18 mouse cellular contexts compared by ENCODE assay signal in genomic region chr16:91506396-91506795, GRCm38 (mm10). TPM values are rescaled to one million over a fixed set of nuclear protein-coding genes. Genes with fewer than 3 reads are reported as not detected.
A peak's percentile ranks its signal among the peaks of the same experiment; 100 is the strongest.
DNase-seq lines count a peak whose midpoint lies in the region; ATAC-seq and TF ChIP-seq lines count a peak whose summit lies in the region.
"Had no signal": no experiment of that assay in that cellular context is flagged by ENCODE, and none has a peak within 500 bp of the region (broad histone marks: within the 10 kb centered on the region; RNA-seq: fewer than 3 reads in every experiment).

No protein-coding gene starts in this region.

- no peaks in the 10 kb centered on the region for H3K9me3 ChIP-seq in intestine, embryonic 16.5 days (ENCODE audit: control insufficient read depth, low read length)
- no peaks in the 10 kb centered on the region for H3K9me3 ChIP-seq in intestine, postnatal 0 days (ENCODE audit: control insufficient read depth)
- no peaks in the 10 kb centered on the region for H3K9me3 ChIP-seq in hindbrain, embryonic 10.5 days
- no peaks in the 10 kb centered on the region for H3K9me3 ChIP-seq in hindbrain, embryonic 16.5 days (ENCODE audit: control insufficient read depth, low read length)
- H3K9me3 ChIP-seq: embryonic facial prominence, embryonic 10.5 days; forebrain, embryonic 15.5 days; heart, embryonic 13.5 days; hindbrain, embryonic 12.5 days had no signal

- H3K27ac ChIP-seq in intestine, embryonic 16.5 days (ENCODE audit: low read length): no peak overlapping the region
- H3K27ac ChIP-seq in intestine, postnatal 0 days (ENCODE audit: low read depth, low read length): no peak overlapping the region
- H3K27ac ChIP-seq in hindbrain, embryonic 10.5 days: no peak overlapping the region
- no peak overlapping the region for H3K27ac ChIP-seq in hindbrain, embryonic 16.5 days (ENCODE audit: low read depth, low read length)
- H3K27ac ChIP-seq: embryonic facial prominence, embryonic 10.5 days; forebrain, embryonic 15.5 days; heart, embryonic 13.5 days; hindbrain, embryonic 12.5 days; hindbrain, postnatal 0 days had no signal

- TF ChIP-seq CTCF in intestine, postnatal 0 days (IDR thresholded peaks at IDR 0.05; ENCODE audit: low read depth): no peak

- H3K9ac ChIP-seq in intestine, embryonic 16.5 days (ENCODE audit: low read depth, low read length): no peak overlapping the region
- H3K9ac ChIP-seq in intestine, postnatal 0 days (ENCODE audit: low read depth, low read length): no peak overlapping the region
- no peak overlapping the region for H3K9ac ChIP-seq in hindbrain, embryonic 16.5 days (ENCODE audit: low read depth, low read length)
- H3K9ac ChIP-seq: forebrain, embryonic 15.5 days; heart, embryonic 13.5 days; hindbrain, embryonic 12.5 days had no signal

- peak; percentile 46 for DNase-seq in cerebellum, adult 11-12 months
- peak; percentile 45 for DNase-seq in cerebellum, adult 9-10 months
- peak; percentile 43 to 47 for DNase-seq in cerebellum, postnatal 25 days
- no peak for DNase-seq in hindbrain, embryonic 10.5 days (ENCODE audit: low spot score)
- DNase-seq in right cerebral cortex, postnatal 36 days (ENCODE audit: low spot score in 2 of 2): no peak
- DNase-seq: adrenal gland, adult 2 months; adrenal gland, postnatal 25 days; gastrocnemius, postnatal 36 days; heart, postnatal 36 days; kidney, adult 8-10 months had no signal

- H3K36me3 ChIP-seq in intestine, embryonic 16.5 days (ENCODE audit: control insufficient read depth, insufficient read depth, low read length): peaks cover 18% of the 10 kb centered on the region
- H3K36me3 ChIP-seq in intestine, postnatal 0 days (ENCODE audit: control insufficient read depth, insufficient read depth): peaks cover 56% of the 10 kb centered on the region
- peaks cover 76% of the 10 kb centered on the region for H3K36me3 ChIP-seq in hindbrain, embryonic 10.5 days
- H3K36me3 ChIP-seq in hindbrain, embryonic 16.5 days (ENCODE audit: control insufficient read depth, insufficient read depth, low read length): peaks cover 41% of the 10 kb centered on the region

- H3K4me2 ChIP-seq in intestine, embryonic 16.5 days (ENCODE audit: low read depth, low read length): no peak overlapping the region
- no peak overlapping the region for H3K4me2 ChIP-seq in intestine, postnatal 0 days (replicated peaks; ENCODE audit: low read depth)
- no peak overlapping the region for H3K4me2 ChIP-seq in hindbrain, embryonic 16.5 days (ENCODE audit: low read length)
- H3K4me2 ChIP-seq: forebrain, embryonic 15.5 days; heart, embryonic 13.5 days; hindbrain, embryonic 12.5 days had no signal

- H3K4me3 ChIP-seq in intestine, embryonic 16.5 days (ENCODE audit: low read length): no peak overlapping the region
- H3K4me3 ChIP-seq in intestine, postnatal 0 days (ENCODE audit: low read depth, low read length): no peak overlapping the region
- no peak overlapping the region for H3K4me3 ChIP-seq in hindbrain, embryonic 10.5 days
- no peak overlapping the region for H3K4me3 ChIP-seq in hindbrain, embryonic 16.5 days (ENCODE audit: low read length)
- H3K4me3 ChIP-seq: embryonic facial prominence, embryonic 10.5 days; forebrain, embryonic 15.5 days; heart, embryonic 13.5 days; hindbrain, embryonic 12.5 days had no signal

- H3K27me3 ChIP-seq in intestine, embryonic 16.5 days (replicated peaks; ENCODE audit: control insufficient read depth, insufficient read depth, low read length): no peaks in the 10 kb centered on the region
- no peaks in the 10 kb centered on the region for H3K27me3 ChIP-seq in intestine, postnatal 0 days (replicated peaks; ENCODE audit: control insufficient read depth, insufficient read depth, low read length)
- no peaks in the 10 kb centered on the region for H3K27me3 ChIP-seq in hindbrain, embryonic 10.5 days (ENCODE audit: insufficient read depth, poor library complexity, severe bottlenecking)
- H3K27me3 ChIP-seq in hindbrain, embryonic 16.5 days (replicated peaks; ENCODE audit: control insufficient read depth, insufficient read depth, low read length): no peaks in the 10 kb centered on the region
- H3K27me3 ChIP-seq: forebrain, embryonic 15.5 days; heart, embryonic 13.5 days; hindbrain, embryonic 12.5 days had no signal

- WGBS in intestine, embryonic 16.5 days: 95% methylated on average over 12 of the region's 12 CpGs
- WGBS in intestine, postnatal 0 days: 94% methylated on average over 12 of the region's 12 CpGs
- 94% methylated on average over 12 of the region's 12 CpGs for WGBS in hindbrain, embryonic 10.5 days
- WGBS in hindbrain, embryonic 16.5 days: 96% methylated on average over 12 of the region's 12 CpGs

- ATAC-seq in intestine, embryonic 16.5 days: 0 out of 2 replicates have a peak, but pooled peaks have one; percentile 11
- ATAC-seq in intestine, postnatal 0 days: no peak
- ATAC-seq in hindbrain, embryonic 16.5 days: no peak
- ATAC-seq: forebrain, embryonic 15.5 days; hindbrain, postnatal 0 days had no signal

- H3K4me1 ChIP-seq in intestine, embryonic 16.5 days (ENCODE audit: control insufficient read depth, insufficient read depth, low read length): no peaks in the 10 kb centered on the region
- no peaks in the 10 kb centered on the region for H3K4me1 ChIP-seq in intestine, postnatal 0 days (replicated peaks; ENCODE audit: control insufficient read depth, insufficient read depth, low read length)
- H3K4me1 ChIP-seq in hindbrain, embryonic 10.5 days (replicated peaks): no peaks in the 10 kb centered on the region
- no peaks in the 10 kb centered on the region for H3K4me1 ChIP-seq in hindbrain, embryonic 16.5 days (ENCODE audit: control insufficient read depth, insufficient read depth, low read depth, low read length)
- H3K4me1 ChIP-seq: embryonic facial prominence, embryonic 10.5 days; forebrain, embryonic 15.5 days; hindbrain, embryonic 12.5 days had no signal

RNA-seq across cellular contexts. Expression of gene Ifnar1, which starts 21.4 kb away (rescaled TPM):
- polyA plus RNA-seq in intestine, embryonic 16.5 days (2015; fragmentation: Nextera tagmentation; extraction: Ambion mirVana): 39.4 and 39.5 TPM in 2 replicates
- polyA plus RNA-seq in intestine, postnatal 0 days (2015; fragmentation: Nextera tagmentation; extraction: Ambion mirVana): 18.2 and 21.6 TPM in 2 replicates
- 49.8 and 50.5 TPM in 2 replicates for polyA plus RNA-seq in hindbrain, embryonic 10.5 days (2016; fragmentation: Nextera tagmentation; extraction: Ambion mirVana)
- polyA plus RNA-seq in hindbrain, embryonic 16.5 days (2015; fragmentation: Nextera tagmentation; extraction: Ambion mirVana): 42.7 and 49.2 TPM in 2 replicates

RNA-seq across cellular contexts. Expression of gene Ifngr2, which starts 40.5 kb away (rescaled TPM):
- polyA plus RNA-seq in intestine, embryonic 16.5 days (2015; fragmentation: Nextera tagmentation; extraction: Ambion mirVana): 116 and 117 TPM in 2 replicates
- 138 and 146 TPM in 2 replicates for polyA plus RNA-seq in intestine, postnatal 0 days (2015; fragmentation: Nextera tagmentation; extraction: Ambion mirVana)
- polyA plus RNA-seq in hindbrain, embryonic 10.5 days (2016; fragmentation: Nextera tagmentation; extraction: Ambion mirVana): 25.1 and 36.7 TPM in 2 replicates
- 118 and 127 TPM in 2 replicates for polyA plus RNA-seq in hindbrain, embryonic 16.5 days (2015; fragmentation: Nextera tagmentation; extraction: Ambion mirVana)

Comparison
In these comparisons a context has a peak if more than half of its experiments do, and no peak if none do; other contexts are left out.
1. DNase-seq: peak in cerebellum, adult 11-12 months (single experiment), cerebellum, adult 9-10 months (single experiment) and cerebellum, postnatal 25 days (2 of 2); none in hindbrain, embryonic 10.5 days (single experiment) and right cerebral cortex, postnatal 36 days (0 of 2).